Mouse (Mus musculus) Muller cell, postnatal 12 days (primary cell): Measurements from ENCODE around the gene Hephl1.
A peak's percentile ranks its signal among the peaks of the same experiment; 100 is the strongest.

Experiments
- DNase-seq: peaks from one replicate; pipeline ENCODE4 v3.0.0-alpha.2; 2015; ENCODE audit errors: inconsistent ontology term

The Hephl1 gene

GRCm38 (mm10) chr9:15017791-15018755 is 93.8 kb downstream of the Hephl1 start:
- no peak for DNase-seq

- peak; percentile 60 for DNase-seq
Observed at GRCm38 (mm10) chr9:15015223-15015956, 96.5 kb downstream of the Hephl1 start.

- peak; percentile 61 for DNase-seq
Observed at GRCm38 (mm10) chr9:15007566-15007965, 104.3 kb downstream of the Hephl1 start.

- DNase-seq: no peak
Observed at GRCm38 (mm10) chr9:15004298-15004685, 107.6 kb downstream of the Hephl1 start.

GRCm38 (mm10) chr9:15003676-15004297 is 108.1 kb downstream of the Hephl1 start:
- peak; percentile 35 for DNase-seq

- DNase-seq: no peak
Observed at GRCm38 (mm10) chr9:15002995-15003613, 108.8 kb downstream of the Hephl1 start.
